Mouse (Mus musculus): ENCODE measurements around the gene Ugt1a9.

DNA sequence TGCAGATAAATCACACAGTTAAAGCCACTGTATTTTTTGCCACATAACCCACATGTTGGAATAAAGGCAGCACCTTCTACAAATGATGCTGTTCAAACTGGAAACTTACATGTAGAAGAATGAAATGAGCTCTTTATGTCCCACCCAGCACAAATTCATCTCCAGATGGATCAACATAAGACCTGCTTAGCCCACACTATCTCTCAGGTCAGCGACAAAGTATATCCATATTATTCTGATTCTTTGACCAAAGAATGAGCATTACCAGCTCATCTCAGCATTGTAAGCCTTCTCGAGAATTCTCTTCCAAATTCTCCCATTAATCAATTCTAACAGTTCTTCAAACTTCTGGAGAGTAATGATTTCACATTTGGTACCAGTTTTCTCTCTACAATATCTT lies 151.6 kb downstream of the Ugt1a9 start:
- TF ChIP-seq GATA1 (IDR thresholded peaks at IDR 0.05; ENCODE audit: low read length) (no peak), TAL1 (IDR thresholded peaks at IDR 0.05; ENCODE audit: low read length) (no peak)

Data from erythroblast, embryonic 14.5 days (primary cell).